Mouse (Mus musculus): ENCODE data around the gene Nos3.

DNA sequence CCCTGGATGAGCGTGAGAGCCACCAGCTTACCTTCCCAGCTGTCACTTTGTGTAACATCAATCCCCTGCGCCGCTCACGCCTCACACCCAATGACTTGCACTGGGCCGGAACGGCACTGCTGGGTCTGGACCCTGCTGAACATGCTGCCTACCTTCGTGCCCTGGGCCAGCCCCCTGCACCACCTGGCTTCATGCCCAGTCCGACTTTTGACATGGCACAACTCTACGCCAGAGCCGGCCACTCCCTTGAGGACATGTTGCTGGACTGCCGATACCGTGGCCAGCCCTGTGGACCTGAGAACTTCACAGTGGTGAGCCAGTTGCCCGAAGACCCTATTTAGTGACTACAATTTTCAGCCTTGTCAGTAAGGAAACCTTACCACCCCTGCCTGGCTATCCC lies 49.3 kb downstream of the Nos3 start:
- TF ChIP-seq GATA1 (IDR thresholded peaks at IDR 0.05; ENCODE audit: low read length): no peak
- no peak for TF ChIP-seq TAL1 (IDR thresholded peaks at IDR 0.05; ENCODE audit: low read length)

Data from erythroblast, embryonic 14.5 days (primary cell).